Mouse (Mus musculus): ENCODE data around the gene Echdc2.

DNA sequence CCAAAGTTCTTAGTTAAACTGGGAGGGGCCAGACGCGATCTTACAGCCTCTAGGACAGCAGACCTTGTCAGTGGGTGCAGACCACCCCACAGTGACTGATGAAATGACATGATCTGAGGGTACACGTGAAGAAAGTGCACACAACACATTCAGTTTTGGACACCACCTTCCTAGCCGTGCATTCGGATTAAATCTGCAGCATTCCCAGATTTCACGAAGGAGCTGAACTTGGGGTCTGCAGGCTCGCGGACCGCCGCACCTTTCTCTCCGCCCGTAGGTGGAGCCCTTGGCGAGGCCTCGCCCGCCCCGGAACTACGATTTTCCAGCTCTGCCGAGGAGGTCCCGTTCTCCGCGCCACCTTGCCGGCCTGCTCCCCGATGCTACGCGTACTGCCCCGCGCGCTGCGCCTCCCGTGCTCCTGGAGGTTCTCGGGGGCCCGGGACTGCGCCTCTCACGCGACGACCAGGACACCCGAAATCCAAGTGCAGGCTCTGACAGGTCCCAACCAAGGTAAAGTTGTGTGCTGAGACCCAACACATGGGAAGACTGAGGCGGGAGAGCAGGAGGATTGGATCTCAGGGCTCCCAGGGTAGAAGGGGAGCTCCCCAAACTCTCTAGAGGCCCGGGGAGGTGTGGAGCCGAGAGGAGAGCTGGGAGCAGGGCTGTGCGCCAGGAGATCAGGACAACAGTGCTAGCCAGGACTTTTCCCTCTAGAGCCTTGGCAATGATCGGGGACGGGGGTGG lies at the start of gene Echdc2:
- TF ChIP-seq GATA1 (IDR thresholded peaks at IDR 0.05; ENCODE audit: borderline replicate concordance, low read length) (no peak), FLI1 (IDR thresholded peaks at IDR 0.05; ENCODE audit: low read length) (no peak)

All from megakaryocyte, embryonic 14.5 days (primary cell).